Mouse (Mus musculus) midbrain, embryonic 13.5 days (tissue): Measurements from ENCODE around the gene Tll2. TPM values are rescaled to one million over a fixed set of nuclear protein-coding genes. Genes with fewer than 3 reads are reported as not detected.

Experiments used
- ATAC-seq: fragments of 200-750 bp; cut with Nextera tagmentation; 2 replicates; pipeline ENCODE4 v1.8.0; 2017; ENCODE audit warnings: mild to moderate bottlenecking, moderate TSS enrichment, moderate library complexity
- H3K27ac ChIP-seq: fragments of 300-500 bp; sonication (generic); 2 replicates; pipeline ENCODE4 v1.5.1; 2015; ENCODE audit warnings: inconsistent platforms, mild to moderate bottlenecking, moderate library complexity
- H3K27me3 ChIP-seq: fragments of 300-500 bp; sonication (generic); 2 replicates; pipeline ENCODE4 v1.6.1; 2015; ENCODE audit warnings: mild to moderate bottlenecking, inconsistent platforms
- H3K36me3 ChIP-seq: fragments of 300-500 bp; sonication (generic); 2 replicates; pipeline ENCODE4 v1.6.1; 2015; ENCODE audit warnings: mild to moderate bottlenecking, inconsistent platforms
- H3K4me1 ChIP-seq: fragments of 300-500 bp; sonication (generic); replicated peaks from 2 replicates; pipeline ENCODE4 v1.6.1; 2015; ENCODE audit warnings: inconsistent platforms
- H3K4me2 ChIP-seq: fragments of 300-500 bp; sonication (generic); replicated peaks from 2 replicates; pipeline ENCODE4 v1.6.1; 2015; ENCODE audit warnings: moderate library complexity, mild to moderate bottlenecking, inconsistent platforms
- H3K4me3 ChIP-seq: fragments of 300-500 bp; sonication (generic); replicated peaks from 2 replicates; pipeline ENCODE4 v1.5.1; 2015; ENCODE audit warnings: mild to moderate bottlenecking, inconsistent platforms
- H3K9ac ChIP-seq: fragments of 300-500 bp; sonication (generic); replicated peaks from 2 replicates; pipeline ENCODE4 v1.6.1; 2015; ENCODE audit warnings: mild to moderate bottlenecking, inconsistent platforms
- H3K9me3 ChIP-seq: fragments of 300-500 bp; sonication (generic); 2 replicates; pipeline ENCODE4 v1.6.1; 2016; ENCODE audit warnings: mild to moderate bottlenecking, inconsistent platforms
- WGBS: fragments of 180-500 bp; shearing (Covaris S2); methylation state at CpG from one replicate; pipeline ENCODE4 v1.1.7; 2015; 5-methylcytosine and 5-hydroxymethylcytosine counted together
- polyA plus RNA-seq: library from polyadenylated mRNA; unstranded; fragments of >200 nt; fragmentation: Nextera tagmentation; extraction: Ambion mirVana; gene quantifications from 2 replicates; pipeline ENCODE4 v1.2.1, GENCODE M21; 2015

Tll2 gene
- polyA plus RNA-seq, 1 experiment from 2014 or later, result 1.6 TPM

GRCm38 (mm10) chr19:41109496-41109895, 97.1 kb downstream of the Tll2 start:
- H3K36me3 ChIP-seq, result no peaks in the 10 kb centered on the region
- 21% methylated on average over 8 of the region's 8 CpGs for WGBS
- no peak overlapping the region for H3K4me3 ChIP-seq
- H3K9me3 ChIP-seq, result no peaks in the 10 kb centered on the region
- peaks cover 79% of the 10 kb centered on the region for H3K27me3 ChIP-seq
- ATAC-seq, result peak; percentile 69
- 0 out of 2 replicates have a peak overlapping the region, but pooled peaks have one; percentile 14 for H3K9ac ChIP-seq
- peak overlapping the region; percentile 9; the same call in 1 of the 2 replicates for H3K4me2 ChIP-seq
- no peak overlapping the region for H3K27ac ChIP-seq
- peaks cover 31% of the 10 kb centered on the region for H3K4me1 ChIP-seq

GRCm38 (mm10) chr19:41108666-41109065, 98.0 kb downstream of the Tll2 start:
- Histone ChIP-seq H3K27me3 (peaks cover 79% of the 10 kb centered on the region), H3K4me3 (no peak overlapping the region), H3K36me3 (no peaks in the 10 kb centered on the region), H3K27ac (no peak overlapping the region), H3K4me2 (no peak overlapping the region), H3K4me1 (peaks cover 23% of the 10 kb centered on the region), H3K9ac (no peak overlapping the region), H3K9me3 (no peaks in the 10 kb centered on the region)
- 81% methylated on average over 7 of the region's 7 CpGs for WGBS
- ATAC-seq, result no peak

GRCm38 (mm10) chr19:41107530-41107929, 99.1 kb downstream of the Tll2 start:
- no peak overlapping the region for H3K4me2 ChIP-seq
- ATAC-seq, result no peak
- no peaks in the 10 kb centered on the region for H3K9me3 ChIP-seq
- no peak overlapping the region for H3K27ac ChIP-seq
- H3K4me3 ChIP-seq, result no peak overlapping the region
- WGBS, result 67% methylated on average over 8 of the region's 8 CpGs
- no peaks in the 10 kb centered on the region for H3K36me3 ChIP-seq
- H3K27me3 ChIP-seq, result peaks cover 77% of the 10 kb centered on the region
- no peak overlapping the region for H3K9ac ChIP-seq
- H3K4me1 ChIP-seq, result peaks cover 20% of the 10 kb centered on the region

GRCm38 (mm10) chr19:41104922-41105321, 101.7 kb downstream of the Tll2 start:
- 35% methylated on average over 8 of the region's 8 CpGs for whole genome bisulfite sequencing
- no peaks in the 10 kb centered on the region for H3K9me3 ChIP-seq

DNA sequence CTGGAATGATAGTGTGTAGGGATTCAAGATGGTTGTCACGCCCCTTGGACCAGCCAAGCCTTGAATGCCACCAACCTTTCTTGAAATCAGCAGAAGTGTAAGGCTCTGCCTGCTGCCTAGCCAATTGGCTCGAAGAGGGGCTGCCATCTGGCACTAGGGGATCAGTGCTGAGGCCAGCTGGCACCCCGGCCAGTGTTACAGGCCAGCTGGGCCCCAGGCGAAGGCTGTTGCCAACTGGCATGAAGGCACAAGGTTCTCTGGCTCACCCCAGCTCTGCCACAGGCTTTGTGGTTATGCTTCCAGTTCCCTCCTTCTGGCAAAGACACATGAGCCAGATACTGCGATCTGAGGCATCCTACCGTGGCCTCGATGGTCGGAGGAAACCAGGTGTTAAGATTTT, 105.2 kb downstream of the Tll2 start:
- ATAC-seq, result peak; percentile 49
- H3K27me3 ChIP-seq, result peaks cover 52% of the 10 kb centered on the region
- H3K9ac ChIP-seq, result no peak overlapping the region
- H3K36me3 ChIP-seq, result no peaks in the 10 kb centered on the region
- H3K27ac ChIP-seq, result no peak overlapping the region
- peaks cover 9% of the 10 kb centered on the region for H3K4me1 ChIP-seq
- H3K9me3 ChIP-seq, result no peaks in the 10 kb centered on the region
- H3K4me3 ChIP-seq, result no peak overlapping the region
- WGBS, result 79% methylated on average over 8 of the region's 8 CpGs
- no peak overlapping the region for H3K4me2 ChIP-seq

More at GRCm38 (mm10) chr19:41104922-41105321, 101.7 kb downstream of the Tll2 start:
- peaks cover 13% of the 10 kb centered on the region for H3K4me1 ChIP-seq
- no peak overlapping the region for H3K4me2 ChIP-seq
- ATAC-seq, result 0 out of 2 replicates have a peak, but pooled peaks have one; percentile 38
- H3K27ac ChIP-seq, result no peak overlapping the region
- H3K9ac ChIP-seq, result no peak overlapping the region
- peaks cover 63% of the 10 kb centered on the region for H3K27me3 ChIP-seq
- no peak overlapping the region for H3K4me3 ChIP-seq
- H3K36me3 ChIP-seq, result no peaks in the 10 kb centered on the region

DNA sequence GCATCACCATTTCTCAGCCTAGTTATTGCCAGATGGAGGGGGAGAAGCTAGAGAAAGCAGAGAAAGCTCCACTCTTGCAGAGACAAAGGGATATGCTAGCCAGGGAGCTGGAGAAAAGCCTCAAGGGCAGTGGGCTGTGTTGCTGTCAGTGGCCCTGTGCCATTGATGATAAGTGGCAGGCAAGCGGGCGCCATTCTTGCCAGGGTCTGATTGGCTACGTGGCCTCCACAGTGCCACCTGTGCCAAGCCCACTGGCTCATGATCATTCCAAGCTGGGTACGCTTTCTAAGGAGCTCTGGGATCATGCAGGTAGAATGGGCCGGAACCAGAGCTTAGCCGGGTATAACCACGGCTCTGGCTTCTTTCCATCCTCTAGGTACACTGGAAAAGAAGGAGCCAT, 105.8 kb downstream of the Tll2 start:
- no peaks in the 10 kb centered on the region for H3K9me3 ChIP-seq
- WGBS, result 90% methylated on average over 7 of the region's 7 CpGs

GRCm38 (mm10) chr19:41097038-41097437, 109.6 kb downstream of the Tll2 start:
- H3K9ac ChIP-seq, result no peak overlapping the region
- WGBS, result 21% methylated on average over 4 of the region's 4 CpGs
- H3K27ac ChIP-seq, result no peak overlapping the region

More for the DNA sequence above, 105.8 kb downstream of the Tll2 start:
- H3K27ac ChIP-seq, result no peak overlapping the region
- no peak overlapping the region for H3K4me3 ChIP-seq
- no peaks in the 10 kb centered on the region for H3K36me3 ChIP-seq
- peaks cover 46% of the 10 kb centered on the region for H3K27me3 ChIP-seq
- no peak overlapping the region for H3K9ac ChIP-seq
- H3K4me2 ChIP-seq, result no peak overlapping the region
- ATAC-seq, result no peak
- peaks cover 9% of the 10 kb centered on the region for H3K4me1 ChIP-seq

DNA sequence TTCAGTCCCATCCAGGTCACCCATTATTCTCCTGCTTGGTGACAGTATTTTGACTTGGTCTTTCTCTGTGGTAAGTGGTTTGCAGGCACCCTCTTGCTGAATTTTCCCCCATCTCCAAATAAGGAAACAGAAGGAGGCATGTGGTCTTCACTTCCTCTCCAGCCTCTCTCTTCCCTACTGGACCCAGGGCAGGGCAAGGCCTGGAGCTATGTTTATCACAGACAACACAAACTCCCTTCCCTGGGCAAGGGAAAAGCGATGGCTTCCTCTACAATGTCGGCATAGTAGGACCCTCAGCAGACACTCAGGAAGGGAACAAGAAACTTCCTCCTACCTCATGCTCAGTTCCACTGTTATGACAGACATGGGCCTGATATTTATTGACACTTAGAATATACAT, 114.7 kb downstream of the Tll2 start:
- no peak for ATAC-seq
- Histone ChIP-seq H3K9me3 (no peaks in the 10 kb centered on the region), H3K4me2 (no peak overlapping the region), H3K36me3 (no peaks in the 10 kb centered on the region), H3K27me3 (peaks cover 46% of the 10 kb centered on the region), H3K9ac (no peak overlapping the region), H3K4me1 (peaks cover 6% of the 10 kb centered on the region), H3K27ac (no peak overlapping the region), H3K4me3 (no peak overlapping the region)
- WGBS, result 91% methylated on average over 2 of the region's 2 CpGs

More at GRCm38 (mm10) chr19:41097038-41097437, 109.6 kb downstream of the Tll2 start:
- Histone ChIP-seq H3K27me3 (peaks cover 39% of the 10 kb centered on the region), H3K9me3 (no peaks in the 10 kb centered on the region), H3K36me3 (no peaks in the 10 kb centered on the region), H3K4me3 (no peak overlapping the region), H3K4me1 (peaks cover 9% of the 10 kb centered on the region), H3K4me2 (no peak overlapping the region)
- ATAC-seq, result peak; percentile 62; the same call in 1 of the 2 replicates

- H3K36me3 ChIP-seq, result no peaks in the 10 kb centered on the region
- peaks cover 4% of the 10 kb centered on the region; the same call in 1 of the 2 replicates for H3K4me1 ChIP-seq
- 8% methylated on average over 5 of the region's 5 CpGs for WGBS
- H3K4me3 ChIP-seq, result no peak overlapping the region
- H3K9me3 ChIP-seq, result no peaks in the 10 kb centered on the region
- H3K4me2 ChIP-seq, result no peak overlapping the region
- ATAC-seq, result peak; percentile 71
- no peak overlapping the region for H3K9ac ChIP-seq
- H3K27me3 ChIP-seq, result peaks cover 45% of the 10 kb centered on the region
- H3K27ac ChIP-seq, result no peak overlapping the region
These were observed 116.8 kb downstream of the Tll2 start for GRCm38 (mm10) chr19:41089833-41090232.

GRCm38 (mm10) chr19:41088491-41088890, 118.1 kb downstream of the Tll2 start:
- no peak for ATAC-seq
- H3K4me2 ChIP-seq, result peak overlapping the region; percentile 23; the same call in 1 of the 2 replicates
- H3K4me3 ChIP-seq, result no peak overlapping the region
- no peak overlapping the region for H3K27ac ChIP-seq
- 50% methylated on average over 18 of the region's 18 CpGs for WGBS
- no peaks in the 10 kb centered on the region for H3K36me3 ChIP-seq
- peaks cover 43% of the 10 kb centered on the region for H3K27me3 ChIP-seq
- H3K9ac ChIP-seq, result no peak overlapping the region
- H3K9me3 ChIP-seq, result no peaks in the 10 kb centered on the region
- H3K4me1 ChIP-seq, result peaks cover 4% of the 10 kb centered on the region; the same call in 1 of the 2 replicates

- Histone ChIP-seq H3K4me3 (no peak overlapping the region), H3K4me2 (no peak overlapping the region), H3K36me3 (no peaks in the 10 kb centered on the region), H3K9ac (no peak overlapping the region), H3K27ac (no peak overlapping the region), H3K9me3 (no peaks in the 10 kb centered on the region), H3K4me1 (peaks cover 4% of the 10 kb centered on the region; the same call in 1 of the 2 replicates), H3K27me3 (peaks cover 39% of the 10 kb centered on the region)
- no peak for ATAC-seq
- WGBS, result 63% methylated on average over 4 of the region's 4 CpGs
These were observed 118.7 kb downstream of the Tll2 start for GRCm38 (mm10) chr19:41087901-41088300.

DNA sequence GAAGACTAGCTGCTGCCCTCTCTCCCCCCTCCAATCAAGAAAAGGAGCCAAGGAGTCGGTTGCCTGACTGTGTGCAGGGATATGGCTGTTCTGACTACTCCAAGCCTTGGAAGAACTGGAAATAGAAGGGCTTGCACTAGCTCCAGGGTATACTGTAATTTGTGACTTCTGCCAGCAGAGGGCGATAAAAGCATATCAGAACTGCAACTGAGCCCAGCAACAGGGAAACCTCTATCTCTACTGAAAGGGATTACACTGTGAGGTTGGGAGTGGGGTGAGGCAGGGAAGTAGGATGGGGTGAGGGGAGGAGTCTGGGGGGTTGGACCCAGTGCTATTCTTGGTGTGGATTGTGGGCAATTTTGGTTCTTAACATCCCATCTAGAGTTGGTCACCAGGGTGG, 119.9 kb downstream of the Tll2 start:
- Histone ChIP-seq H3K27me3 (peaks cover 31% of the 10 kb centered on the region), H3K9ac (no peak overlapping the region), H3K4me2 (no peak overlapping the region), H3K36me3 (no peaks in the 10 kb centered on the region), H3K27ac (no peak overlapping the region), H3K9me3 (no peaks in the 10 kb centered on the region), H3K4me3 (no peak overlapping the region), H3K4me1 (peaks cover 11% of the 10 kb centered on the region)
- ATAC-seq, result peak; percentile 79
- WGBS, result 0% methylated on average over 2 of the region's 2 CpGs

DNA sequence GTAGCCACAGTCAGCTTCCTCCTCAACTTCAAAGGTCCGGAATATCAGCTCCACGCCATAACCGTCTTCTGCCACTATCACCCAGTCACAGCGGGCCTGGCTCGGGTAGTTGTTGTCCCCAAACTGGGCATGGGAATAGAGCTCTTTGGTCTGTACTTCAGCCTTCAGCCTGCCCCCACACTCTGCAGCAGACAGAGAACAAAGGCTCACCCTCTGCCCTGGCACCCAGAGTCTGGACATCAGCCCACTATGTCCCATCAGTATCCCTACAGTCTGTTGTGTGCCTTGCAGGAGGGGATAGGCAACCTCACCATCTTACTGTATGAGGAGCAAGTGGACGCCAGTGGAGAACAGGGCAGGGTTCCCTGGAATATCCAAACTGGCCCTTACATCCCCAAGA, 120.3 kb downstream of the Tll2 start:
- Histone ChIP-seq H3K4me1 (peaks cover 15% of the 10 kb centered on the region), H3K27me3 (peaks cover 31% of the 10 kb centered on the region), H3K9me3 (no peaks in the 10 kb centered on the region), H3K4me2 (no peak overlapping the region), H3K27ac (no peak overlapping the region), H3K9ac (no peak overlapping the region), H3K4me3 (no peak overlapping the region), H3K36me3 (no peaks in the 10 kb centered on the region)
- WGBS, result 87% methylated on average over 6 of the region's 6 CpGs
- peak; percentile 7; the same call in 1 of the 2 replicates for ATAC-seq
